Mouse (Mus musculus): ENCODE results near the gene Ighmbp2. TPM values are rescaled to one million over a fixed set of nuclear protein-coding genes. Genes with fewer than 3 reads are reported as not detected.
"Not testable (repeated sequence)": the region's sequence is repeated elsewhere in the genome, so short reads cannot be mapped to it uniquely, and the experiment has no call there.

Ighmbp2 gene
- polyA plus RNA-seq, 1 experiment from 2014 or later: 5.2 TPM

DNA sequence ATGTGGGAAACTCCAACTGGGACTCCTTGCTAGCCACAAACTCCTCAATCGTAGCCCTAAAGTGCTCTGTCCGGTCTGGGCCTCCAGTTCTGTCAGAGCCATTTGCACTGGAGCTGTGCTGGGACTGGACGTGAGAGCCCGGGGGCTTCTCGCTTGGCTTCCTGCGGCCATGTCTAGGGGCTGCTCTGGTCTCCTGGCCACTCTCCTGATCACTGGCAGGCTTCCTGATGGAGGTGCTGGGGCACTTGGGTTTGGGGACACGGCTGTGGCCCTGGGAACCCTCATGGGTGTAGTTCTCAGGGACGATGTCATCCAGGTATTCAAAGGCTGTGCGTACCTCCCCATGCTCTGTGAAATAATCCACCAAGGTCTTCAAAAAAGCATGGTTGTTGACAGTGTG, 17.6 kb downstream of the Ighmbp2 start:
- Histone ChIP-seq H3K4me1 (ENCODE audit: insufficient read depth, low read depth, low read length) (no peaks in the 10 kb centered on the region), H3K4me3 (ENCODE audit: low read depth, low read length) (no peak overlapping the region), H3K4me2 (replicated peaks; ENCODE audit: low read depth, low read length) (no peak overlapping the region), H3K27ac (ENCODE audit: low read length) (no peak overlapping the region), H3K9ac (replicated peaks; ENCODE audit: low read depth) (no peak overlapping the region), H3K36me3 (ENCODE audit: insufficient read depth, low read length) (peaks cover 32% of the 10 kb centered on the region), H3K27me3 (replicated peaks; ENCODE audit: insufficient read depth, low read length) (no peaks in the 10 kb centered on the region), H3K9me3 (ENCODE audit: low read length) (no peaks in the 10 kb centered on the region)
- no peak for DNase-seq (ENCODE audit: low spot score)
- TF ChIP-seq CTCF (IDR thresholded peaks at IDR 0.05): no peak
- TF ChIP-seq EP300 (IDR thresholded peaks at IDR 0.05): no peak
- WGBS: 94% methylated on average over 9 of the region's 9 CpGs
- no peak for ATAC-seq

DNA sequence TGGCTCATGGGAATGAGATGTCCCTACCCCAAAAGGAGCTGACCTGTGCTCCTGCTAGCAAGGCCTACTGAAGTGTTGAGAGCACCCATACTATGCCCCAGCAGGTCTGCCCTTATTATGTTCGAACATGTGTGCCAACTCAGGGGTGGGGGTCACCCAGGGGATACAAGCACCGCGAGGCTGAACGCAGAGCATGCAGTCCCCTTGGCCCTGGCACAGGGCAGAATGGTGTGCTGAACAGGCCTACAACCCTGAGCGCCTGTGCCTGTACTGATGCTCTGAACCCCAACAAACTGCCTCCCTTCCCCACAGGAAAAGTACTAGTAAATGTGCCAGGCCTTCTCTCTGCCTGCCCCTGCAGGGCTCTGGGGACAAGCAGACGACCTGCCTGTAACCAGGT, 18.5 kb downstream of the Ighmbp2 start:
- WGBS: 98% methylated on average over 5 of the region's 6 CpGs
- Histone ChIP-seq H3K9ac (replicated peaks; ENCODE audit: low read depth) (no peak overlapping the region), H3K36me3 (ENCODE audit: insufficient read depth, low read length) (peaks cover 32% of the 10 kb centered on the region), H3K27me3 (replicated peaks; ENCODE audit: insufficient read depth, low read length) (no peaks in the 10 kb centered on the region), H3K9me3 (ENCODE audit: low read length) (no peaks in the 10 kb centered on the region), H3K4me1 (ENCODE audit: insufficient read depth, low read depth, low read length) (no peaks in the 10 kb centered on the region), H3K4me3 (ENCODE audit: low read depth, low read length) (no peak overlapping the region), H3K4me2 (replicated peaks; ENCODE audit: low read depth, low read length) (no peak overlapping the region), H3K27ac (ENCODE audit: low read length) (no peak overlapping the region)
- ATAC-seq: no peak
- TF ChIP-seq EP300 (IDR thresholded peaks at IDR 0.05) (no peak), CTCF (IDR thresholded peaks at IDR 0.05) (no peak)
- no peak for DNase-seq (ENCODE audit: low spot score)

- Histone ChIP-seq H3K9me3 (ENCODE audit: low read length) (no peaks in the 10 kb centered on the region), H3K4me2 (replicated peaks; ENCODE audit: low read depth, low read length) (no peak overlapping the region), H3K4me3 (ENCODE audit: low read depth, low read length) (no peak overlapping the region), H3K27me3 (replicated peaks; ENCODE audit: insufficient read depth, low read length) (no peaks in the 10 kb centered on the region), H3K27ac (ENCODE audit: low read length) (no peak overlapping the region), H3K4me1 (ENCODE audit: insufficient read depth, low read depth, low read length) (no peaks in the 10 kb centered on the region), H3K9ac (replicated peaks; ENCODE audit: low read depth) (no peak overlapping the region), H3K36me3 (ENCODE audit: insufficient read depth, low read length) (peaks cover 22% of the 10 kb centered on the region)
- TF ChIP-seq CTCF (IDR thresholded peaks at IDR 0.05) (0 out of 2 replicates have a peak, but pooled peaks have one; percentile 10), EP300 (IDR thresholded peaks at IDR 0.05) (no peak)
- WGBS: 82% methylated on average over 11 of the region's 12 CpGs
- DNase-seq (ENCODE audit: low spot score) (no peak), ATAC-seq (no peak)
Observed at GRCm38 (mm10) chr19:3261764-3262525, 20.9 kb downstream of the Ighmbp2 start.

DNA sequence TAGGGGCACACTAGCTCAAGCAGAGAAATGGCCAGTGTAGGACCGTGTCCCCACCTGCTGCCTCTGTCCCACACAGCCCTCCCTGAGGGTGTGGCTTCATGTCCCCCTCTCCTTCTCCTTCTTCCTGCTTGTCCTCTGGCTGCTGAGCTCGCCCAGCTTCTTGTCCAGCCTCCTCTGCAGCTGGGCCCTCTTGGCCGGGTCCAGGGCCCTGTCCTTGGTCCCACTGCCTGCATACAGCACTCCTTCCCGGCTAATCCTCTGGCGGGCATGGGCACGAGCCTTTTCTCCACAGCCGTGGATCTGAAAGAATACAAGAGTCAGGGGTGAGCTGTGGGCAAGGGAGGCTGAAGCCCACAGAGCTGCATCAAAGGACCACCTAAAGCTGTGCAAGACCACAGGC, 21.5 kb downstream of the Ighmbp2 start:
- Histone ChIP-seq H3K9ac (replicated peaks; ENCODE audit: low read depth) (no peak overlapping the region), H3K9me3 (ENCODE audit: low read length) (no peaks in the 10 kb centered on the region), H3K4me3 (ENCODE audit: low read depth, low read length) (no peak overlapping the region), H3K4me1 (ENCODE audit: insufficient read depth, low read depth, low read length) (no peaks in the 10 kb centered on the region), H3K27ac (ENCODE audit: low read length) (no peak overlapping the region), H3K36me3 (ENCODE audit: insufficient read depth, low read length) (peaks cover 19% of the 10 kb centered on the region; the same call in 1 of the 2 replicates), H3K4me2 (replicated peaks; ENCODE audit: low read depth, low read length) (no peak overlapping the region), H3K27me3 (replicated peaks; ENCODE audit: insufficient read depth, low read length) (no peaks in the 10 kb centered on the region)
- ATAC-seq: no peak
- no peak for DNase-seq (ENCODE audit: low spot score)
- 93% methylated on average over 7 of the region's 7 CpGs for WGBS
- no peak for TF ChIP-seq CTCF (IDR thresholded peaks at IDR 0.05)
- TF ChIP-seq EP300 (IDR thresholded peaks at IDR 0.05): no peak

- Histone ChIP-seq H3K4me3 (ENCODE audit: low read depth, low read length) (no peak overlapping the region), H3K4me2 (replicated peaks; ENCODE audit: low read depth, low read length) (no peak overlapping the region), H3K4me1 (ENCODE audit: insufficient read depth, low read depth, low read length) (no peaks in the 10 kb centered on the region), H3K9ac (replicated peaks; ENCODE audit: low read depth) (no peak overlapping the region), H3K36me3 (ENCODE audit: insufficient read depth, low read length) (peaks cover 12% of the 10 kb centered on the region; the same call in 1 of the 2 replicates), H3K27ac (ENCODE audit: low read length) (no peak overlapping the region), H3K9me3 (ENCODE audit: low read length) (no peaks in the 10 kb centered on the region), H3K27me3 (replicated peaks; ENCODE audit: insufficient read depth, low read length) (no peaks in the 10 kb centered on the region)
- WGBS: 95% methylated on average over 3 of the region's 3 CpGs
- ATAC-seq: no peak
- TF ChIP-seq CTCF (IDR thresholded peaks at IDR 0.05): no peak
- no peak for TF ChIP-seq EP300 (IDR thresholded peaks at IDR 0.05)
- no peak for DNase-seq (ENCODE audit: low spot score)
Observed at GRCm38 (mm10) chr19:3260591-3260990, 22.2 kb downstream of the Ighmbp2 start.

DNA sequence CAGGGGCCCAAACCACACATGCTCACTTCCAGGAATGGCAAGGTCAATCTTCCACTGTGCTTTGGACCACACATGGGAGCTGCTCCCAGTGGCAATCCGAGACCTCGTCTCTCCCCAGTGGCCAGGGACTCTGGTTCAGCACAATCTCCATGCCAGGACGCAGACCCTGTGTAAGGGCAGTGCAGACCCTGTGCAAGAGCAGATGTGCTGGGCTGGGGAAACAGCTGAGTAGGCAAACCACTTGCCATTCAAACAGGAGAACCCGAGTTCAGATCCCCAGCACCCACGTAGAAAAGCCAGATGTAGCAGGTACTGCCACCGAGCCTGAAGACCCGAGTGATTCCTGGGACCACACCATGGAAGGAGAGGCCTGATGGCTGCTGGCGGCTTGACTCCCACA, 22.8 kb downstream of the Ighmbp2 start:
- Histone ChIP-seq H3K4me1 (ENCODE audit: insufficient read depth, low read depth, low read length) (no peaks in the 10 kb centered on the region), H3K4me2 (replicated peaks; ENCODE audit: low read depth, low read length) (no peak overlapping the region), H3K9ac (replicated peaks; ENCODE audit: low read depth) (no peak overlapping the region), H3K9me3 (ENCODE audit: low read length) (no peaks in the 10 kb centered on the region), H3K4me3 (ENCODE audit: low read depth, low read length) (no peak overlapping the region), H3K36me3 (ENCODE audit: insufficient read depth, low read length) (peaks cover 6% of the 10 kb centered on the region; the same call in 1 of the 2 replicates), H3K27ac (ENCODE audit: low read length) (no peak overlapping the region), H3K27me3 (replicated peaks; ENCODE audit: insufficient read depth, low read length) (no peaks in the 10 kb centered on the region)
- no peak for ATAC-seq
- DNase-seq (ENCODE audit: low spot score): no peak
- no peak for TF ChIP-seq EP300 (IDR thresholded peaks at IDR 0.05)
- TF ChIP-seq CTCF (IDR thresholded peaks at IDR 0.05): no peak
- WGBS: 85% methylated on average over 8 of the region's 8 CpGs

DNA sequence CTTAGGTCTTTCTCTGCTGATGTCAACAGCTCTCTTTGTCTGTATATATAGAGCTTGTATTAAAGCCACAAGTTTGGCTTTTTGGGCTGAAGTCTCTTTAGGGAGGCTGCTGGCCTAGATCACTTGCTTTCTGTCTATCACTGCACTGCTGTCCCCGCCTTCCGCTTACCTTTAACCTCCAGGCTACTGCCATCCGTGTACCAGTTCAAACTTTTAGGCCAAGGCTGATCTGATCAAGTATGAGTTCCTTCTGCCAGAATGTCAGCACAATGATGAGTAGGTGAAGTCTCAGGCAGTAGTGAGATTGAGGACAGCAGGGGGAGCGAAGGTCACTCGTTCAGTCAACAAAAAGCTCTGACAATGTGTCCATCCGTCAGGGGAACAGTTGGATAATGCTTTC, 57.6 kb downstream of the Ighmbp2 start:
- H3K9me3 ChIP-seq (ENCODE audit: low read length); H3K27ac ChIP-seq (ENCODE audit: low read length); H3K9ac ChIP-seq (replicated peaks; ENCODE audit: low read depth); H3K36me3 ChIP-seq (ENCODE audit: insufficient read depth, low read length); H3K4me3 ChIP-seq (ENCODE audit: low read depth, low read length); H3K4me1 ChIP-seq (ENCODE audit: insufficient read depth, low read depth, low read length); H3K27me3 ChIP-seq (replicated peaks; ENCODE audit: insufficient read depth, low read length); ATAC-seq; DNase-seq (ENCODE audit: low spot score); H3K4me2 ChIP-seq (replicated peaks; ENCODE audit: low read depth, low read length): not testable (repeated sequence)
- 66% methylated on average over 3 of the region's 6 CpGs for WGBS

DNA sequence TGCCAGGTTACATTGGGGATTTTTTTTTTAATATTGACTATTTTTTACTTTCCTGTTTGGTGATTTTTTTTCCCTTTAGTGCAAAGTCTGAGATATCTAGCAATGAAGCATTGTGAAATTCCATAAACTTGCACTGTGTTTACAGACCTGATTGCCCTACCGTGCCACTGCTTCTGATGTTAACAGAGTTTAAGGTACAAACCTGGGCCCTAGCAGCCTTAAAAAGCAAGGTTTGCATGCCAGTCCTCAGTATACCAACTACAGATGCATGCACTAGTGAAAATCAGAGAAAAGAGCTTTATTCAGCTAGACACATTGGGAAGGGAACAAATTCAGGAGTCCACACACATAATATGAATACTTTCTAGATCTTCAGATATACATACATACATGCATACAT, 67.9 kb downstream of the Ighmbp2 start:
- H3K4me3 ChIP-seq (ENCODE audit: low read depth, low read length): not testable (repeated sequence)

More for the DNA sequence above, 67.9 kb downstream of the Ighmbp2 start:
- H3K9ac ChIP-seq (replicated peaks; ENCODE audit: low read depth); H3K27me3 ChIP-seq (replicated peaks; ENCODE audit: insufficient read depth, low read length); H3K4me1 ChIP-seq (ENCODE audit: insufficient read depth, low read depth, low read length); ATAC-seq; DNase-seq (ENCODE audit: low spot score); H3K4me2 ChIP-seq (replicated peaks; ENCODE audit: low read depth, low read length); H3K27ac ChIP-seq (ENCODE audit: low read length); H3K36me3 ChIP-seq (ENCODE audit: insufficient read depth, low read length); H3K9me3 ChIP-seq (ENCODE audit: low read length): not testable (repeated sequence)
- WGBS: 65% methylated on average over 1 of the region's 1 CpGs

Data from lung, postnatal 0 days (tissue).